Mouse (Mus musculus) brain, embryonic 18.5 days (tissue): ENCODE measurements around the gene Stam.
"Not testable (repeated sequence)": the region's sequence is repeated elsewhere in the genome, so short reads cannot be mapped to it uniquely, and the experiment has no call there.

Source experiments
- DNase-seq: peaks from one replicate; pipeline ENCODE4 v3.0.0-alpha.2; 2012; ENCODE audit warnings: low read depth, low spot score

Gene Stam

DNA sequence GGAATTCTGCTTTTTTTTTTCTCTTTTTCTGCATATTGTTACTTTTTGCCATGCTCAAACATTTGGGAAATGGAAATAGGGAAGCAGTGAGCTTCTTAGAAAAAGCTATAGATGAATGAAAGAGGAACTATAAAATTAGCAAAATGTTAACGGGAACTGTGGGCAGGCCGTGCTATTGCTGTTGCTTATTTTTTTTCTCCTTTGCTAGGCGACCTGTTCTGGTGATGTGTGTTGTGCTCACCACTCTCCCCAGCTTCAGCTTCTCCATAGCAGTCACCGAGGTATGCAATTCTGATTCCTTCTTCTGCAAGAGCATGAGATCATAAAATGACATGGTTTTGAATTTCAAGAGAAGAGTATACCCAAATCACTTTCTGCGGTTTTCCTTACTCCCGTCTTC, 118.1 kb downstream of the Stam start:
- DNase-seq, result no peak

DNA sequence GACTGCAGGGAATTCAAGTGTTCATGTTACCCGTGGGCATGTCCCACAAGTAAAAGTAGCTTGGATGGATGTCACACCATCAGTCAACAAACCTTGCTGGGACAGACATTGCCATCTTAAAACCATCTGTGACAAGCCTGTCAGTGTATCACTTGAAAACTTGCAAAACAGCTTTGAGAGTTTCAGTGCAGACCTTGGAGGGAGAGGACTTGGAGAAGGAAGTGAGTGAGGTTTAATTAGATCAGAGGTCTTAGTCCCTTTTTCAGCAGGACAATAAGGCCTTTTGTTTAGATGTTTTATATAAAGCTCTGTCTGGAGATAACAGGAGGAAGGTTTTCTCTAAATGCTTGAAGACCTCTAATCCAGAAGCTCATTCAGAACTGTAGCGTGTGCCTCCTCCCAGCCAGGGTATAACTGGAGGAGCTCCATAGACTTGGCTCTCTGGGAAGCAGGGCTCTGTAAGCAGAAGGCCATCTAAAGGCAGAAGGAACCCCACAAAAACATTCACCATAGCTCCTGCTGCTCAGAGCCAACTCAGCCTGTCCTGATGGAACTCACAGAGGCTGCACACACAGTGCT, 124.5 kb downstream of the Stam start:
- not testable (repeated sequence) for DNase-seq
